In genomic region chr12:112490444-112490939, GRCm38 (mm10) we compare ENCODE assay signal across 9 mouse cellular contexts. TPM values are rescaled to one million over a fixed set of nuclear protein-coding genes. Genes with fewer than 3 reads are reported as not detected.
DNase-seq lines count a peak whose midpoint lies in the region; ATAC-seq lines count a peak whose summit lies in the region.
"Had no signal": no experiment of that assay in that cellular context is flagged by ENCODE, and none has a peak within 500 bp of the region (broad histone marks: within the 10 kb centered on the region; RNA-seq: fewer than 3 reads in every experiment).

No protein-coding gene starts in this region.

- H3K4me1 ChIP-seq in heart, embryonic 14.5 days (ENCODE audit: control insufficient read depth in 2 of 2, insufficient read depth in 2 of 2, low read length in 2 of 2) = peaks cover 47 to 58% of the 10 kb centered on the region in 2 experiments

- 0% methylated on average over 2 of the region's 3 CpGs for WGBS in heart, embryonic 14.5 days

- no peaks in the 10 kb centered on the region for H3K27me3 ChIP-seq in heart, embryonic 14.5 days (ENCODE audit: control insufficient read depth, insufficient read depth, low read length)

- peak overlapping the region; percentile 31 to 34 for H3K4me3 ChIP-seq in heart, embryonic 14.5 days (ENCODE audit: control insufficient read depth in 1 of 2, insufficient read depth in 1 of 2, low read depth in 1 of 2, low read length in 2 of 2)

- H3K36me3 ChIP-seq in heart, embryonic 14.5 days (ENCODE audit: control insufficient read depth, insufficient read depth, low read length) = no peaks in the 10 kb centered on the region

- peak overlapping the region; percentile 97 for H3K27ac ChIP-seq in heart, embryonic 14.5 days (replicated peaks in 1 of 2; ENCODE audit: control insufficient read depth in 1 of 2, insufficient read depth in 1 of 2, low read depth in 2 of 2, low read length in 2 of 2)
- H3K27ac ChIP-seq: macrophage had no signal

- no peaks in the 10 kb centered on the region for H3K9me3 ChIP-seq in heart, embryonic 14.5 days (ENCODE audit: control insufficient read depth, low read length)

- H3K9ac ChIP-seq in heart, embryonic 14.5 days (ENCODE audit: low read length) = peak overlapping the region; percentile 74

- H3K4me2 ChIP-seq in heart, embryonic 14.5 days (ENCODE audit: low read length) = peak overlapping the region; percentile 59

- DNase-seq in 3134 (ENCODE audit: extremely low read depth, insufficient read length, low spot score) (peak; percentile 74), adipocyte (ENCODE audit: low spot score) (peak; percentile 64)
- DNase-seq in kidney, postnatal 4 days = peak; percentile 74 to 85
- DNase-seq in testis, postnatal 10 days (ENCODE audit: low spot score) = no peak
- no peak for DNase-seq in cerebellum, adult 11-12 months
- no peak for DNase-seq in layer of hippocampus, adult 11-12 months (ENCODE audit: low spot score)
- no peak for DNase-seq in urinary bladder, adult 18-20 months (ENCODE audit: low spot score in 2 of 2)

- peak; percentile 70 for ATAC-seq in heart, embryonic 14.5 days (ENCODE audit: insufficient number of reproducible peaks, insufficient read depth, low FRiP score, low read depth)

RNA-seq across cellular contexts. Expression of gene A530016L24Rik, which starts 1.2 kb away (rescaled TPM):
- 5.6 and 6.4 TPM in 2 replicates for polyA plus RNA-seq in heart, embryonic 14.5 days (2014; fragmentation: Nextera tagmentation; extraction: Ambion mirVana)
- polyA plus RNA-seq: macrophage had no signal

RNA-seq across cellular contexts. Expression of gene Tmem179, which starts 26.1 kb away (rescaled TPM):
- 0.40 and 0.54 TPM in 2 replicates for polyA plus RNA-seq in heart, embryonic 14.5 days (2014; fragmentation: Nextera tagmentation; extraction: Ambion mirVana)
- polyA plus RNA-seq: macrophage had no signal

Comparison
In these comparisons a context has a peak if more than half of its experiments do, and no peak if none do; other contexts are left out.
1. DNase-seq: peak in 3134 (single experiment), adipocyte (single experiment) and kidney, postnatal 4 days (2 of 2); none in testis, postnatal 10 days (single experiment), cerebellum, adult 11-12 months (single experiment), layer of hippocampus, adult 11-12 months (single experiment) and urinary bladder, adult 18-20 months (0 of 2).